Mouse (Mus musculus): ENCODE data around the gene Stim2. TPM values are rescaled to one million over a fixed set of nuclear protein-coding genes. Genes with fewer than 3 reads are reported as not detected.
A peak's percentile ranks its signal among the peaks of the same experiment; 100 is the strongest.

The Stim2 gene
- total and polyA plus RNA-seq, 3 experiments = 11.7 to 18.6 TPM; not detected in 1

- no peak overlapping the region for H3K27ac ChIP-seq (ENCODE audit: control insufficient read depth, low read depth, low read length)
- no peaks in the 10 kb centered on the region for H3K79me2 ChIP-seq (ENCODE audit: control insufficient read depth, insufficient read depth, low read length, poor library complexity)
- H3K9me3 ChIP-seq (replicated peaks; ENCODE audit: insufficient read depth, low read length) = no peaks in the 10 kb centered on the region
- TF ChIP-seq BHLHE40 (IDR thresholded peaks at IDR 0.05; ENCODE audit: borderline replicate concordance, low read depth, low read length) (no peak), ELF1 (IDR thresholded peaks at IDR 0.05; ENCODE audit: low read depth, low read length) (no peak), ZKSCAN1 (IDR thresholded peaks at IDR 0.05; ENCODE audit: low read depth, low read length) (no peak), MYC (IDR thresholded peaks at IDR 0.05; ENCODE audit: low read depth, low read length) (no peak), GATA1 (IDR thresholded peaks at IDR 0.05; ENCODE audit: low read depth, low read length) (no peak), CHD1 (IDR thresholded peaks at IDR 0.05; ENCODE audit: low read depth, low read length) (no peak), POLR2AphosphoS5 (IDR thresholded peaks at IDR 0.05; ENCODE audit: borderline replicate concordance, low read depth, low read length) (no peak)
- H3K9ac ChIP-seq (ENCODE audit: control insufficient read depth, low read depth, low read length, poor library complexity, severe bottlenecking) = no peak overlapping the region
- H3K4me3 ChIP-seq (ENCODE audit: control insufficient read depth in 1 of 2, insufficient read depth in 1 of 2, low read depth in 2 of 2, low read length in 2 of 2) = no peak overlapping the region
- peaks cover 0 to 5% of the 10 kb centered on the region in 2 experiments; a peak in 3 of 4 replicates for H3K36me3 ChIP-seq (ENCODE audit: control insufficient read depth in 1 of 2, insufficient read depth in 2 of 2, low read length in 2 of 2)
- peaks cover 0 to 10% of the 10 kb centered on the region in 2 experiments; a peak in 2 of 4 replicates for H3K4me1 ChIP-seq (ENCODE audit: control insufficient read depth in 1 of 2, insufficient read depth in 2 of 2, low read length in 2 of 2)
- H3K27me3 ChIP-seq (ENCODE audit: control insufficient read depth in 1 of 2, insufficient read depth in 2 of 2, low read length in 2 of 2) = no peaks in the 10 kb centered on the region
- no peak for DNase-seq (ENCODE audit: low read depth, low spot score)
Observed at GRCm38 (mm10) chr5:54079997-54080396, 81.7 kb downstream of the Stim2 start.

GRCm38 (mm10) chr5:54087912-54088311 is 89.6 kb downstream of the Stim2 start:
- no peaks in the 10 kb centered on the region for H3K27me3 ChIP-seq (ENCODE audit: control insufficient read depth in 1 of 2, insufficient read depth in 2 of 2, low read length in 2 of 2)
- DNase-seq (ENCODE audit: low read depth, low spot score) = no peak
- no peak overlapping the region for H3K4me3 ChIP-seq (ENCODE audit: control insufficient read depth in 1 of 2, insufficient read depth in 1 of 2, low read depth in 2 of 2, low read length in 2 of 2)
- TF ChIP-seq NRF1 (IDR thresholded peaks at IDR 0.05; ENCODE audit: insufficient read depth, low read depth, low read length, poor library complexity, severe bottlenecking) = no peak
- peak; percentile 62; the same call in 1 of the 2 replicates for TF ChIP-seq MAFK (IDR thresholded peaks at IDR 0.05; ENCODE audit: borderline replicate concordance, low read depth, low read length)
- no peaks in the 10 kb centered on the region for H3K9me3 ChIP-seq (replicated peaks; ENCODE audit: insufficient read depth, low read length)
- peaks cover 0 to 19% of the 10 kb centered on the region in 2 experiments; a peak in 2 of 4 replicates for H3K4me1 ChIP-seq (ENCODE audit: control insufficient read depth in 1 of 2, insufficient read depth in 2 of 2, low read length in 2 of 2)
- H3K27ac ChIP-seq (ENCODE audit: control insufficient read depth, low read depth, low read length) = no peak overlapping the region
- H3K36me3 ChIP-seq (ENCODE audit: control insufficient read depth in 1 of 2, insufficient read depth in 2 of 2, low read length in 2 of 2) = peaks cover 0 to 8% of the 10 kb centered on the region in 2 experiments; a peak in 3 of 4 replicates
- H3K9ac ChIP-seq (ENCODE audit: control insufficient read depth, low read depth, low read length, poor library complexity, severe bottlenecking) = no peak overlapping the region
- H3K79me2 ChIP-seq (ENCODE audit: control insufficient read depth, insufficient read depth, low read length, poor library complexity) = no peaks in the 10 kb centered on the region

GRCm38 (mm10) chr5:54098219-54098618 is 99.9 kb downstream of the Stim2 start:
- peak; percentile 21 for DNase-seq (ENCODE audit: low read depth, low spot score)
- Histone ChIP-seq H3K9ac (ENCODE audit: control insufficient read depth, low read depth, low read length, poor library complexity, severe bottlenecking) (peak overlapping the region; percentile 29; the same call in 1 of the 2 replicates), H3K27ac (ENCODE audit: control insufficient read depth, low read depth, low read length) (peak overlapping the region; percentile 44), H3K4me3 (ENCODE audit: control insufficient read depth in 1 of 2, insufficient read depth in 1 of 2, low read depth in 2 of 2, low read length in 2 of 2) (no peak overlapping the region), H3K36me3 (ENCODE audit: control insufficient read depth in 1 of 2, insufficient read depth in 2 of 2, low read length in 2 of 2) (peaks cover 0 to 18% of the 10 kb centered on the region in 2 experiments; a peak in 3 of 4 replicates), H3K27me3 (ENCODE audit: control insufficient read depth in 1 of 2, insufficient read depth in 2 of 2, low read length in 2 of 2) (no peaks in the 10 kb centered on the region), H3K9me3 (replicated peaks; ENCODE audit: insufficient read depth, low read length) (no peaks in the 10 kb centered on the region), H3K4me1 (ENCODE audit: control insufficient read depth in 1 of 2, insufficient read depth in 2 of 2, low read length in 2 of 2) (peaks cover 8 to 9% of the 10 kb centered on the region in 2 experiments; a peak in 3 of 4 replicates), H3K79me2 (ENCODE audit: control insufficient read depth, insufficient read depth, low read length, poor library complexity) (no peaks in the 10 kb centered on the region)
- peak; percentile 67; the same call in 1 of the 2 replicates for TF ChIP-seq MAFK (IDR thresholded peaks at IDR 0.05; ENCODE audit: borderline replicate concordance, low read depth, low read length)
- no peak for TF ChIP-seq ZMIZ1 (IDR thresholded peaks at IDR 0.05; ENCODE audit: low read depth, low read length)

All from MEL (cell line).